Mouse (Mus musculus): ENCODE results near the gene Ifnlr1.

DNA sequence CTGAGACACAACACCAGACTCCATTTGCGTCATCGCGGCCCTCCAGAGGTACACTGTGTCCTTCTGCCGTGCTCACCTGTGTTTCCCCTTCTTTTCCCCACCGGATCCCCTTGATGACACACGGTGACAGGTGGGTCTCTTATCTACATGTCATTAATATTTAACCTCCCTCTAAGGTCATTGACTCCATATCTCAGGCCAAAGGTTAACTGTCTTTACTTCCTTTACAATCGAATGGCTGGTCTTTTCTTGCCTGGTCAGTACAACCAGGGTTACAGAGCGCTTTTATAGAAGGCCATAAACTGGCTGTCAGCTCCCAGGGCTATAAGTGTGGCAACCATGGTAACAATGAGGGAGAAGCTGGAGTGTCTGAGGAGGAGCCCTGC lies 66.7 kb downstream of the Ifnlr1 start:
- no peak for TF ChIP-seq CTCF (IDR thresholded peaks at IDR 0.05; ENCODE audit: control insufficient read depth, insufficient read depth, insufficient read length)
- no peak for TF ChIP-seq FOSL1 (IDR thresholded peaks at IDR 0.05; ENCODE audit: insufficient read depth, low read length, poor library complexity, severe bottlenecking)
- no peak for TF ChIP-seq MAX (IDR thresholded peaks at IDR 0.05)
- no peak for TF ChIP-seq CEBPB (IDR thresholded peaks at IDR 0.05; ENCODE audit: low read depth)

Data from C2C12 (cell line).